Comparison of ENCODE assay signal across 9 mouse cellular contexts in the genomic region with DNA sequence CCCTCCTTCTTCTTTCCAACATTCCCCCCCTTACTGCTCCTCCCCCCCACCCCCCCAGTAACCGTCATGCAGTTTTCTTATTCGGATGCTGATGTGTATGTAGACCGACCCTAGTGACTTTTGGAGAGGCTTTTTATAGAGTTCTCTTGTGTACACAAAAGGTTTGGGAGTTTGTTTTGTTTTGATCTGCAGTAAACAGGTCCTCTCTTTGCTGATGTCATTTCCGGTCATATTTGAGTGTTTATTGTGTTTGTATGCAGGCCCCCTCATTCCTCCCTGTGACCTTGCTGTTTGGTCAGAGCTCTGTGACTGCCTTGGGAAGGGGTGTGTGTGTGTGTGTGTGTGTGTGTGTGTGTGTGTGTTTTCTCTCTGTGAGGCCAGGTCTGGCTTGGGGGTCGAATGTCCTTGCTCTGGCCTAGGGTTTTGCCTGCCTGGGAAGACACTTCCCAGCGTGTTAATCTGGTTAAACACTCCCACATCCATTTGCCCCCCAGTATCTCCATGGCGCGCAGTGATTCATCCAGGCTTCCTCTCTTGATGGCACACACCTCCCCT.
A peak's percentile ranks its signal among the peaks of the same experiment; 100 is the strongest.
DNase-seq lines count a peak whose midpoint lies in the region; ATAC-seq and TF ChIP-seq lines count a peak whose summit lies in the region.
"Had no signal": no experiment of that assay in that cellular context is flagged by ENCODE, and none has a peak within 500 bp of the region (broad histone marks: within the 10 kb centered on the region; RNA-seq: fewer than 3 reads in every experiment).

No protein-coding gene starts in this region.

- H3K9me3 ChIP-seq in liver, embryonic 13.5 days (replicated peaks), result no peaks in the 10 kb centered on the region

- no peaks in the 10 kb centered on the region for H3K4me1 ChIP-seq in spleen, adult 2 months (ENCODE audit: control insufficient read depth, insufficient read depth, insufficient read length)
- H3K4me1 ChIP-seq in liver, embryonic 13.5 days (replicated peaks), result peaks cover 48% of the 10 kb centered on the region

- H3K4me2 ChIP-seq in liver, embryonic 13.5 days, result no peak overlapping the region

- no peak for TF ChIP-seq CTCF in spleen, adult 2 months (IDR thresholded peaks at IDR 0.05; ENCODE audit: extremely low read depth, insufficient read depth, insufficient read length, insufficient replicate concordance)

- DNase-seq in adrenal gland, postnatal 10 days, result peak; percentile 51
- no peak for DNase-seq in adrenal gland, postnatal 25 days
- no peak for DNase-seq in spleen, adult 2 months (ENCODE audit: low read depth in 1 of 2, low spot score in 2 of 2)
- no peak for DNase-seq in spleen, postnatal 36 days (ENCODE audit: low spot score in 2 of 2)
- no peak for DNase-seq in liver, embryonic 13.5 days
- no peak for DNase-seq in right cerebral cortex, postnatal 25 days
- no peak for DNase-seq in ovary, postnatal 10 days (ENCODE audit: low spot score)
- no peak for DNase-seq in T-cell, adult 2 months (ENCODE audit: low spot score)
- DNase-seq: right cerebral cortex, postnatal 4 days had no signal

- no peak overlapping the region for H3K4me3 ChIP-seq in spleen, adult 2 months (ENCODE audit: extremely low read depth, insufficient read depth, insufficient read length)
- no peak overlapping the region for H3K4me3 ChIP-seq in liver, embryonic 13.5 days (replicated peaks)

- H3K36me3 ChIP-seq in spleen, adult 2 months (ENCODE audit: control insufficient read depth, insufficient read depth, low read length), result no peaks in the 10 kb centered on the region
- H3K36me3 ChIP-seq in liver, embryonic 13.5 days, result no peaks in the 10 kb centered on the region

- no peak for ATAC-seq in liver, embryonic 13.5 days (ENCODE audit: low read depth)

- 81% methylated on average over 8 of the region's 8 CpGs for WGBS in spleen, adult 2 months
- WGBS in liver, embryonic 13.5 days (ENCODE audit: insufficient replicate concordance), result 49% methylated on average over 8 of the region's 8 CpGs

- TF ChIP-seq POLR2A in spleen, adult 2 months (IDR thresholded peaks at IDR 0.05; ENCODE audit: low read depth, low read length), result no peak

- H3K9ac ChIP-seq in liver, embryonic 13.5 days, result no peak overlapping the region

- peak overlapping the region; percentile 9; the same call in 1 of the 2 replicates for H3K27ac ChIP-seq in spleen, adult 2 months (ENCODE audit: insufficient read depth, low read length)
- H3K27ac ChIP-seq in liver, embryonic 13.5 days, result peak overlapping the region; percentile 50

- peaks cover 11% of the 10 kb centered on the region for H3K27me3 ChIP-seq in spleen, adult 2 months (ENCODE audit: control insufficient read depth, insufficient read depth, low read length)
- peaks cover 83% of the 10 kb centered on the region for H3K27me3 ChIP-seq in liver, embryonic 13.5 days
